7 mouse cellular contexts compared by ENCODE assay signal in the genomic region with DNA sequence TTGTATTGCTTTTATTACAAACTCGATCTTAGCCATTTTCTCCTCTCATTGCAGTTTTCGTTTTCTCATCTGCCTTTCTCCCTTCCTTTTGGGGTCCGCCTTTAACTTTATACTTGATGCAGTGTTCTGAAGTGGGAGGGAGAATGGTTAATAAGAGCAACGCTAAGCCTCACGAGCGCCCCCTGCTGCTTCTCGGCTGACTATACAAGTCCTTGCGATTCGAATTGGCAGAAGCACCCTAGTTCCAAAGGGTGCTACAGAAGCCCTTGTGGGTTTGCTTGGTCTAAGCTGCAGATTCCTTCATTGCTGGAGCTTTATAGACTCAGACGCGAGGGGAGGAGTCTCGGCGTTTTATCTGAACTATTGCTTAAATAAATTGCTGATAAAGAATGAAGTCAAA. TPM values are rescaled to one million over a fixed set of nuclear protein-coding genes. Genes with fewer than 3 reads are reported as not detected.
DNase-seq lines count a peak whose midpoint lies in the region; ATAC-seq and TF ChIP-seq lines count a peak whose summit lies in the region.

No protein-coding gene starts in this region.

- H3K9ac ChIP-seq in MEL (ENCODE audit: control insufficient read depth, low read depth, low read length, poor library complexity, severe bottlenecking): 0 out of 2 replicates have a peak overlapping the region, but pooled peaks have one; percentile 7
- H3K9ac ChIP-seq in lung, postnatal 0 days (replicated peaks; ENCODE audit: low read depth): no peak overlapping the region

- H3K4me3 ChIP-seq in C2C12 (ENCODE audit: insufficient read depth, poor library complexity, severe bottlenecking) (no peak overlapping the region), MEL (ENCODE audit: control insufficient read depth in 1 of 2, insufficient read depth in 1 of 2, low read depth in 2 of 2, low read length in 2 of 2) (no peak overlapping the region)
- H3K4me3 ChIP-seq in lung, postnatal 0 days (ENCODE audit: low read depth, low read length): no peak overlapping the region

- DNase-seq in MEL (ENCODE audit: low read depth, low spot score): peak; percentile 84
- DNase-seq in cerebellum, adult 9-10 months: peak; percentile 29
- DNase-seq in gastrocnemius, postnatal 25 days: peak; percentile 24
- peak; percentile 61 for DNase-seq in layer of hippocampus, adult 11-12 months (ENCODE audit: low spot score)
- DNase-seq in lung, postnatal 0 days (ENCODE audit: low spot score): peak; percentile 89
- peak; percentile 31 for DNase-seq in spleen, adult 12 weeks (ENCODE audit: low spot score)

- TF ChIP-seq EP300 in MEL (IDR thresholded peaks at IDR 0.05; ENCODE audit: low read depth in 1 of 2, low read length in 2 of 2): no peak
- no peak for TF ChIP-seq EP300 in lung, postnatal 0 days (IDR thresholded peaks at IDR 0.05)

- no peaks in the 10 kb centered on the region for H3K36me3 ChIP-seq in C2C12 (ENCODE audit: control insufficient read depth, insufficient read depth)
- H3K36me3 ChIP-seq in MEL (ENCODE audit: control insufficient read depth in 1 of 2, insufficient read depth in 2 of 2, low read length in 2 of 2): no peaks in the 10 kb centered on the region; a peak in 1 of 4 replicates
- H3K36me3 ChIP-seq in lung, postnatal 0 days (ENCODE audit: insufficient read depth, low read length): no peaks in the 10 kb centered on the region

- TF ChIP-seq POLR2A in MEL (IDR thresholded peaks at IDR 0.05; ENCODE audit: control insufficient read depth in 1 of 2, insufficient read depth in 1 of 2, low read depth in 1 of 2, low read length in 2 of 2, poor library complexity in 1 of 2): no peak

- H3K27me3 ChIP-seq in C2C12 (ENCODE audit: control insufficient read depth, insufficient read depth, insufficient read length) (peaks cover 22% of the 10 kb centered on the region), MEL (ENCODE audit: control insufficient read depth in 1 of 2, insufficient read depth in 2 of 2, low read length in 2 of 2) (no peaks in the 10 kb centered on the region; a peak in 1 of 4 replicates)
- no peaks in the 10 kb centered on the region for H3K27me3 ChIP-seq in lung, postnatal 0 days (replicated peaks; ENCODE audit: insufficient read depth, low read length)

- no peak overlapping the region for H3ac ChIP-seq in C2C12 (ENCODE audit: control insufficient read depth, insufficient read length, low read depth)

- WGBS in lung, postnatal 0 days: 9% methylated on average over 13 of the region's 13 CpGs

- TF ChIP-seq RAD21 in MEL (IDR thresholded peaks at IDR 0.05; ENCODE audit: low read depth, low read length): peak; percentile 53

- H3K79me3 ChIP-seq in C2C12 (ENCODE audit: low read depth): no peaks in the 10 kb centered on the region

- no peak overlapping the region for H3K27ac ChIP-seq in MEL (ENCODE audit: control insufficient read depth, low read depth, low read length)
- no peak overlapping the region for H3K27ac ChIP-seq in lung, postnatal 0 days (ENCODE audit: low read length)

- H3K9me3 ChIP-seq in MEL (replicated peaks; ENCODE audit: insufficient read depth, low read length): no peaks in the 10 kb centered on the region
- H3K9me3 ChIP-seq in lung, postnatal 0 days (ENCODE audit: low read length): no peaks in the 10 kb centered on the region

- H3K79me2 ChIP-seq in C2C12 (ENCODE audit: control insufficient read depth, insufficient read depth): no peaks in the 10 kb centered on the region
- no peaks in the 10 kb centered on the region for H3K79me2 ChIP-seq in MEL (ENCODE audit: control insufficient read depth, insufficient read depth, low read length, poor library complexity)

- TF ChIP-seq CTCF in C2C12 (IDR thresholded peaks at IDR 0.05; ENCODE audit: control insufficient read depth, insufficient read depth, insufficient read length) (peak; percentile 35), MEL (IDR thresholded peaks at IDR 0.05 in 2 of 3, conservative IDR thresholded peaks at IDR 0.05 in 1 of 3; ENCODE audit: control insufficient read depth in 1 of 3, insufficient read depth in 1 of 3, low read depth in 2 of 3, low read length in 3 of 3, poor library complexity in 1 of 3, severe bottlenecking in 1 of 3) (peak; percentile 89 to 94 (median 89))
- TF ChIP-seq CTCF in lung, postnatal 0 days (IDR thresholded peaks at IDR 0.05): peak; percentile 87

- peak; percentile 90 for ATAC-seq in lung, postnatal 0 days

- no peak overlapping the region for H3K4me2 ChIP-seq in lung, postnatal 0 days (replicated peaks; ENCODE audit: low read depth, low read length)

- H3K4me1 ChIP-seq in MEL (ENCODE audit: control insufficient read depth in 1 of 2, insufficient read depth in 2 of 2, low read length in 2 of 2): no peaks in the 10 kb centered on the region
- no peaks in the 10 kb centered on the region for H3K4me1 ChIP-seq in lung, postnatal 0 days (ENCODE audit: insufficient read depth, low read depth, low read length)

TF ChIP-seq in C2C12, 6 proteins besides CTCF, POLR2A, EP300 and RAD21:
- no peak for TF ChIP-seq MAX (IDR thresholded peaks at IDR 0.05)
TF ChIP-seq in C2C12: peak in this region for 0.

TF ChIP-seq in MEL, 35 proteins besides CTCF, POLR2A, EP300 and RAD21:
- TF ChIP-seq NELFE (IDR thresholded peaks at IDR 0.05; ENCODE audit: low read depth, low read length) (no peak), SMC3 (IDR thresholded peaks at IDR 0.05; ENCODE audit: low read depth, low read length) (peak; percentile 78), ZC3H11A (IDR thresholded peaks at IDR 0.05; ENCODE audit: low read depth, low read length) (peak; percentile 50; the same call in 1 of the 2 replicates), MAFK (IDR thresholded peaks at IDR 0.05; ENCODE audit: borderline replicate concordance, low read depth, low read length) (no peak), MYC (IDR thresholded peaks at IDR 0.05; ENCODE audit: low read depth, low read length) (no peak), KAT2A (conservative IDR thresholded peaks at IDR 0.05; ENCODE audit: low read depth, low read length) (no peak)

RNA-seq across cellular contexts. Expression of a gene that starts 12.9 kb away (rescaled TPM):
- polyA plus RNA-seq in C2C12 (2012; fragmentation: generic; extraction: Trizol) (not detected), MEL (2012; ENCODE audit: insufficient read depth in 1 of 2, insufficient read length in 2 of 2, low read depth in 1 of 2, low replicate concordance in 2 of 2, missing spikeins in 1 of 2) (not detected)
- total RNA-seq in MEL (2012; rRNA removed): not detected in 2 replicates
- 1 to 10 TPM; 1.6 to 1.8 TPM for total RNA-seq in gastrocnemius, postnatal 25 days (2021)
- not detected in 2 replicates for polyA plus RNA-seq in lung, postnatal 0 days (2015; fragmentation: Nextera tagmentation; extraction: Ambion mirVana)

Comparison
In these comparisons a context has a peak if more than half of its experiments do, and no peak if none do; other contexts are left out.
1. CTCF ChIP-seq: peak in every context shown above with its lines; median percentile 89 in MEL; 87 in lung, postnatal 0 days; 35 in C2C12.
2. DNase-seq: peak in every context shown above with its lines; median percentile 89 in lung, postnatal 0 days; 84 in MEL; 61 in layer of hippocampus, adult 11-12 months; 31 in spleen, adult 12 weeks; 29 in cerebellum, adult 9-10 months; 24 in gastrocnemius, postnatal 25 days.